Mouse (Mus musculus): Measurements from ENCODE around the gene Wipf2. TPM values are rescaled to one million over a fixed set of nuclear protein-coding genes. Genes with fewer than 3 reads are reported as not detected.

Wipf2 gene
- total RNA-seq, 2 experiments from 2014 or later, result 72.7 to 73.9 TPM

GRCm38 (mm10) chr11:98935123-98935522 lies 71.7 kb downstream of the Wipf2 start:
- no peak for TF ChIP-seq CTCF (IDR thresholded peaks at IDR 0.05)
- Histone ChIP-seq H3K4me3 (no peak overlapping the region), H3K27ac (no peak overlapping the region)
- intact Hi-C loops (cut with DNase I), result no loop called here
- no peak for DNase-seq (ENCODE audit: extremely low spot score in 1 of 2, low spot score in 2 of 2)

GRCm38 (mm10) chr11:98936170-98936569 lies 72.7 kb downstream of the Wipf2 start:
- H3K4me3 ChIP-seq, result peak overlapping the region; percentile 21
- no peak for TF ChIP-seq CTCF (IDR thresholded peaks at IDR 0.05)
- peak overlapping the region; percentile 56 for H3K27ac ChIP-seq
- intact Hi-C loops (cut with DNase I), result no loop called here
- no peak for DNase-seq (ENCODE audit: extremely low spot score in 1 of 2, low spot score in 2 of 2)

GRCm38 (mm10) chr11:98936606-98937409 lies 73.4 kb downstream of the Wipf2 start:
- intact Hi-C loops (cut with DNase I), result no loop called here
- DNase-seq (ENCODE audit: extremely low spot score in 1 of 2, low spot score in 2 of 2), result no peak
- H3K4me3 ChIP-seq, result peak overlapping the region; percentile 57
- TF ChIP-seq CTCF (IDR thresholded peaks at IDR 0.05), result no peak
- peak overlapping the region; percentile 56 for H3K27ac ChIP-seq

- DNase-seq (ENCODE audit: extremely low spot score in 1 of 2, low spot score in 2 of 2), result peak in 1 of 2 experiments; percentile 75
- Histone ChIP-seq H3K4me3 (peak overlapping the region; percentile 57), H3K27ac (peak overlapping the region; percentile 80)
- intact Hi-C loops (cut with DNase I), result no loop called here
- no peak for TF ChIP-seq CTCF (IDR thresholded peaks at IDR 0.05)
Observed at GRCm38 (mm10) chr11:98937410-98937913, 74.0 kb downstream of the Wipf2 start.

- no peak for TF ChIP-seq CTCF (IDR thresholded peaks at IDR 0.05)
- peak in 1 of 2 experiments; percentile 48 for DNase-seq (ENCODE audit: extremely low spot score in 1 of 2, low spot score in 2 of 2)
- intact Hi-C loops (cut with DNase I), result no loop called here
- Histone ChIP-seq H3K4me3 (peak overlapping the region; percentile 57), H3K27ac (peak overlapping the region; percentile 80)
Observed at GRCm38 (mm10) chr11:98937914-98938694, 74.7 kb downstream of the Wipf2 start.

- no peak for TF ChIP-seq CTCF (IDR thresholded peaks at IDR 0.05)
- no peak overlapping the region; the same call in 1 of the 2 replicates for H3K27ac ChIP-seq
- no peak for DNase-seq (ENCODE audit: extremely low spot score in 1 of 2, low spot score in 2 of 2)
- intact Hi-C loops (cut with DNase I), result no loop called here
- peak overlapping the region; percentile 57 for H3K4me3 ChIP-seq
Observed at GRCm38 (mm10) chr11:98938701-98939083, 75.3 kb downstream of the Wipf2 start.

GRCm38 (mm10) chr11:98939084-98939952 lies 75.9 kb downstream of the Wipf2 start:
- TF ChIP-seq CTCF (IDR thresholded peaks at IDR 0.05), result no peak
- DNase-seq (ENCODE audit: extremely low spot score in 1 of 2, low spot score in 2 of 2), result no peak
- Histone ChIP-seq H3K27ac (peak overlapping the region; percentile 4; the same call in 1 of the 2 replicates), H3K4me3 (no peak overlapping the region)
- intact Hi-C loops (cut with DNase I), result no loop called here

- TF ChIP-seq CTCF (IDR thresholded peaks at IDR 0.05), result no peak
- intact Hi-C loops (cut with DNase I), result loop anchor here (1.0 to 2.0 kb wide), 2 partner anchors 15 to 23 kb away; no protein-coding TSS in a partner anchor
- H3K4me3 ChIP-seq, result peak overlapping the region; percentile 11; the same call in 1 of the 2 replicates
- DNase-seq (ENCODE audit: extremely low spot score in 1 of 2, low spot score in 2 of 2), result peak; percentile 53 to 62
- H3K27ac ChIP-seq, result peak overlapping the region; percentile 4; the same call in 1 of the 2 replicates
Observed at GRCm38 (mm10) chr11:98939953-98940641, 76.7 kb downstream of the Wipf2 start.

- DNase-seq (ENCODE audit: extremely low spot score in 1 of 2, low spot score in 2 of 2), result no peak
- Histone ChIP-seq H3K4me3 (peak overlapping the region; percentile 13; the same call in 1 of the 2 replicates), H3K27ac (peak overlapping the region; percentile 86; the same call in 1 of the 2 replicates)
- no peak for TF ChIP-seq CTCF (IDR thresholded peaks at IDR 0.05)
- intact Hi-C loops (cut with DNase I), result loop anchor here (1.0 to 2.0 kb wide), 2 partner anchors 14 to 23 kb away; no protein-coding TSS in a partner anchor
Observed at GRCm38 (mm10) chr11:98940776-98941175, 77.3 kb downstream of the Wipf2 start.

- peak overlapping the region; percentile 43 for H3K4me3 ChIP-seq
- DNase-seq (ENCODE audit: extremely low spot score in 1 of 2, low spot score in 2 of 2), result peak; percentile 55 to 67
- TF ChIP-seq CTCF (IDR thresholded peaks at IDR 0.05), result no peak
- intact Hi-C loops (cut with DNase I), result loop anchor here (2.0 kb wide), 1 partner anchor 13 kb away; no protein-coding TSS in a partner anchor
- H3K27ac ChIP-seq, result peak overlapping the region; percentile 86
Observed at GRCm38 (mm10) chr11:98941341-98941825, 77.9 kb downstream of the Wipf2 start.
